Mouse (Mus musculus): ENCODE measurements around the gene Mcm7. TPM values are rescaled to one million over a fixed set of nuclear protein-coding genes. Genes with fewer than 3 reads are reported as not detected.
"Not testable (repeated sequence)": the region's sequence is repeated elsewhere in the genome, so short reads cannot be mapped to it uniquely, and the experiment has no call there.

Mcm7 gene
- 86.1 and 89.7 TPM in 2 replicates for total RNA-seq (2017)

DNA sequence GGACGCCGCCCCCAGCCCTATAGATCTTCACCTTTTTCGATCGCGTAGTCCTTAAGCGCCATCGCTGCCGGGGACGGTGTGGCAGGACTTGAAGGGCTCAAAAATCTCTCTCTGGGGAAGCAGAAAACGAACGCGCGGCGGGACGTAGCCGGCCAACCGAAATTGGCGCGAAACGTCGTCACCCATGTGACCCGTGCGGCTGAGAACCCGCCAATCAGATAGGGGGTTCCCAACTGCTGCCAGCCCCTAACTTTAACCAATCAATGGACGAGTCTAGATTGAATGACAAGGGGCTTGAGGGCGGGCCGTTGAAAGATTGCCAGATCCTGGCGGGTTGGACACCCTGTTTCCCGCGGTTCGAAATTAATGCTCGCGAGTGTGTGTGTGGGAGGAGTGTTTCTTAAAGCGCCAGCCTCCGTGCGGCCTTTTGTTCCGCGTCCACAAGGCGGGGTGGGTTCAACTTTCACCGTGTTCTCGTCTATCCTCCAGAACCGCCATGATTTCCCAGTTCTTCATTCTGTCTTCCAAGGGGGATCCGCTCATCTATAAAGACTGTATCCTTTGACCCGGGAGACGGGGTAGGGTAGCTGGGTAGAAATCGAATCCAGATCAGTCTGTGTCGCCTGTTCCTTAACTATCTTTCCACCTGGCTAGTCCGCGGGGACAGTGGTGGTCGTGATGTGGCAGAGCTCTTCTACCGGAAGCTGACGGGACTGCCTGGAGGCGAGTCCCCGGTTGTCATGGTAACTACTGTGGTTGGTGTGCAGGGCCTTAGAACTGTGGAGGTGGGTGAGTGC lies at the start of gene Mcm7, which contains the start of gene Ap4m1:
TSS of gene Mcm7 (minus strand) at position 728 of the 797 bp plus-strand sequence.
TSS of gene Ap4m1 (plus strand) at position 308 of the 797 bp plus-strand sequence.
- peak; percentile 86 for ATAC-seq (ENCODE audit: extremely low read depth, insufficient number of reproducible peaks, low FRiP score, poor library complexity, severe bottlenecking)

GRCm38 (mm10) chr5:138219864-138220263 lies 47.6 kb upstream of the Mcm7 start:
- no peak for ATAC-seq (ENCODE audit: extremely low read depth, insufficient number of reproducible peaks, low FRiP score, poor library complexity, severe bottlenecking)

- ATAC-seq (ENCODE audit: extremely low read depth, insufficient number of reproducible peaks, low FRiP score, poor library complexity, severe bottlenecking): not testable (repeated sequence)
These were observed 44.4 kb upstream of the Mcm7 start for GRCm38 (mm10) chr5:138216632-138217031.

DNA sequence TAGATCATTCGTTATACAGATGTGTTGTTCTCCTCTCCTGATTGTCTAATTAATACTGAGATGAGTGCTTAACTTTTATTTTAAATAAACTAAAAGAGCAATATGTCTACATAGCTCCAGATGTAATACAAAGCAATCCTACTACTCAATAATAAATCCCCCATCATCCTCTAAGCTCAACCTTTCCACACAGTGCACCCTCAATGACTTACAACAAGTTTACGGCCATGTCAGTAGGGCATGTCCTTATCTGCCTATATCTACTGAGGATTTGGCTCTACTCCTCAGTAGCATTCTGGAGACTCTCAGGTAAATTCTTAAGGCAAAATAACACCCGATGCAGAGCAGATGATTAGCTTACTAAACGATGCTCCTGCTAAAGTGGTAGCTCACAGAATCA lies 35.7 kb upstream of the Mcm7 start:
- no peak for ATAC-seq (ENCODE audit: extremely low read depth, insufficient number of reproducible peaks, low FRiP score, poor library complexity, severe bottlenecking)

- ATAC-seq (ENCODE audit: extremely low read depth, insufficient number of reproducible peaks, low FRiP score, poor library complexity, severe bottlenecking): no peak
These were observed 35.0 kb upstream of the Mcm7 start for GRCm38 (mm10) chr5:138207253-138207652.

- ATAC-seq (ENCODE audit: extremely low read depth, insufficient number of reproducible peaks, low FRiP score, poor library complexity, severe bottlenecking): no peak
These were observed 29.9 kb upstream of the Mcm7 start for GRCm38 (mm10) chr5:138202086-138202485.

DNA sequence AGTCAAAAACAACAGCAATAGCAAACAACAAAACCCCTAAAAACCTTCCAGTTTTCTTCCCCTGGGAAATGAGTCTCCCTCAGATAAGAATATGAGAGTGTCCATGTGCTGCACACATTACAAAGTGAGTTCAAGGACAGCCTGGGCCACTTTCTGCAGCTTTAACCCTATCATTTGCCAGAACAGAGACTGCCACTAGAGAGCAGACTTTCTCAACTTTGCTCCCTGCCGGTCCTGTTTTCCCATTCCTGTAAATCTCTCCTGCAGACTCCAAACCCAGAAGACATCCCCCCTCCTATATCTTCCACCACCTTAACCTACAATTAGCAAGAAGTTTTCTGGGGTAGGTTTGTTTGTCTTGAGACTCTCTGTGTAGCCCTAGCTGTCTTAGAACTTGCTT lies 27.4 kb upstream of the Mcm7 start:
- no peak for ATAC-seq (ENCODE audit: extremely low read depth, insufficient number of reproducible peaks, low FRiP score, poor library complexity, severe bottlenecking)

GRCm38 (mm10) chr5:138195463-138195862 lies 23.2 kb upstream of the Mcm7 start:
- no peak for ATAC-seq (ENCODE audit: extremely low read depth, insufficient number of reproducible peaks, low FRiP score, poor library complexity, severe bottlenecking)

GRCm38 (mm10) chr5:138194755-138195345 lies 22.6 kb upstream of the Mcm7 start:
- no peak for ATAC-seq (ENCODE audit: extremely low read depth, insufficient number of reproducible peaks, low FRiP score, poor library complexity, severe bottlenecking)

DNA sequence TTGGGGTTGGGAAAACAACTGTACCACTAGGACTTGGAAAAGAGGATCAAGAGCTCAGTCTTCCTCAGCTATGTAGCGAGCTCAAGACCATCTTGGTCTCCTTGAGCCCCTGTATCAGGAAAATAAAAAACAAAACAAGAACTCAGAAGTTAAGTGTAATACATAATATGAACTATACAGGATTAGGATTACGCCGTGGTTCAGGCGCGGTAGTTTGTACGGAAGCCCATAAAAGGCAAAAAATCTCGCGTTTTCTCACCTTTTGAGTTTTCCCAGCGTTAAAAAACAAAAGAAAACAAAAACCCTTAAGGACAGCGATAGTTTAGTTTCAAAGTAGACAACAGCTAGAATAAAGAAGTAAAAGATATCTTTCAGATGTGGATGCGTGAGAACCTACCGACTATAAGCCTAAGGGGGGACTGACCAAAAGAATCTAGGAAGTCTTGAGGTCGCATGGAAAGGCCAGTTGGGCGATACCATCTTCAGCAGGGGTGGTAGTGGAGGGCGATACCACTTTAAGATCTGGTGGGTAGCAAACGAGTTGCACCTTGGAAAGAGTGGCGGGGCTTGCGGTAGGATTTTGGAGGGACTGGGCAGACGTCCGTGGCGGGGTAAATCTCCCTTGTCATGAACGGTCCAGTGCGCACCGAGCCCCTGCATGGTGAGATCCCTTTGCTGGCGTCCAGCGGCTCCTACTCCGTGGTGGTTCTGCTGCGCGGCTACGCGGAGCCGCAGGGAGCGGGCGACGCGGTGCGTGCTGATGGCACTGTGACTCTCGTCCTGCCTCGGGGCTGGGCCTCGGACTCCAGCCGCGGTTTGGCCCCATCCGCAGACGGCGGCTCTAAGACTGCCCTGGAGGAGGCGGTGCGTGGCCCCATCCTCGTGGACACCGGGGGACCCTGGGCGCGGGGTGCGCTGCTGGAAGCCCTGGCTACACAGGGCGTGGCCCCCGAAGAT lies 21.8 kb upstream of the Mcm7 start, which contains the start of gene Mblac1:
TSS of gene Mblac1 (plus strand) at position 544 of the 957 bp plus-strand sequence.
- peak; percentile 62; the same call in 1 of the 2 replicates for ATAC-seq (ENCODE audit: extremely low read depth, insufficient number of reproducible peaks, low FRiP score, poor library complexity, severe bottlenecking)

- ATAC-seq (ENCODE audit: extremely low read depth, insufficient number of reproducible peaks, low FRiP score, poor library complexity, severe bottlenecking): peak; percentile 76
These were observed 15.6 kb upstream of the Mcm7 start for GRCm38 (mm10) chr5:138187661-138188306.

- peak; percentile 62 for ATAC-seq (ENCODE audit: extremely low read depth, insufficient number of reproducible peaks, low FRiP score, poor library complexity, severe bottlenecking)
These were observed 14.9 kb upstream of the Mcm7 start, which contains the start of the genes Taf6 and Cnpy4 for GRCm38 (mm10) chr5:138186950-138187638. Gene Taf6 (minus strand): TSS chr5:138187451. Gene Cnpy4 (plus strand): TSS chr5:138187485.

DNA sequence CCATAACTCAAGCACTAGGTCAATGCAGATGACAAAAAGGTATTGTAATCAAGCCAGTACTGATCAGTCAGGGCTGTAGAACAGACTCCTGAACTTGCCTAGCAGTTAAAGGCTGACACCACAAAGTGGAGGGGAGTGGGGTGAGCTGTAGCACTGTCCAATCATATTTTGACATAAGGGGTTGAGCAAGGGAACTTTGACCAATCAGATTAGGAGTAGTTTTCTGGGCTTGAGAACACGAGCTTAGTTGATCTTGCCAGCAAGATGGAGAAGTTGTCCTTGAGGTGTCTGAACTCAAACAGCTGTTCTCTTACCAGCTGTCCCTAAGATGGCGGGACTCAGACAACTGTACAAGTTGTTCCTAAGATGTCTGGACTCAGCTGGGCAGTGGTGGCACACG lies 995 bp upstream of the Mcm7 start:
- ATAC-seq (ENCODE audit: extremely low read depth, insufficient number of reproducible peaks, low FRiP score, poor library complexity, severe bottlenecking): no peak

- ATAC-seq (ENCODE audit: extremely low read depth, insufficient number of reproducible peaks, low FRiP score, poor library complexity, severe bottlenecking): peak; percentile 77
These were observed 1.2 kb downstream of the Mcm7 start for GRCm38 (mm10) chr5:138170936-138171561.

- no peak for ATAC-seq (ENCODE audit: extremely low read depth, insufficient number of reproducible peaks, low FRiP score, poor library complexity, severe bottlenecking)
These were observed 6.6 kb downstream of the Mcm7 start for GRCm38 (mm10) chr5:138165594-138165993.

DNA sequence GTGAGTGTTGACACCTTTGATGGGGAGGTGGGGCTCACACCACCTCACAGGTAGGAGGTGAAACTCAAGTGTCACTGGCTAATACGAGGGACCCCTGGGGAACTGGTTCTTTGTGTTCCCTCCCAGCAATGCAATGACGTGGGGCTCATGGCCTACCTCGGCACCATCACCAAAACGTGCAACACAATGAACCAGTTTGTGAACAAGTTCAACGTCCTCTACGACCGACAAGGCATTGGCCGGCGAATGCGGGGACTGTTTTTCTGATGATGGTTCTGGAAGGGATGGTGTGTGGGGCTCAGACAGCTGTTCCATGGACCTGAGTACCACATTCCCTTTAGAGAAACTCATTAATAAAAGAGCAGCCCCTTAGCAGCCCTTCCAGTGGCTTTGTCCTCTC lies 8.6 kb downstream of the Mcm7 start:
- ATAC-seq (ENCODE audit: extremely low read depth, insufficient number of reproducible peaks, low FRiP score, poor library complexity, severe bottlenecking): no peak

- no peak for ATAC-seq (ENCODE audit: extremely low read depth, insufficient number of reproducible peaks, low FRiP score, poor library complexity, severe bottlenecking)
These were observed 9.2 kb downstream of the Mcm7 start for GRCm38 (mm10) chr5:138163046-138163445.
